Comparison of ENCODE assay signal across 1 mouse cellular context in the genomic region with DNA sequence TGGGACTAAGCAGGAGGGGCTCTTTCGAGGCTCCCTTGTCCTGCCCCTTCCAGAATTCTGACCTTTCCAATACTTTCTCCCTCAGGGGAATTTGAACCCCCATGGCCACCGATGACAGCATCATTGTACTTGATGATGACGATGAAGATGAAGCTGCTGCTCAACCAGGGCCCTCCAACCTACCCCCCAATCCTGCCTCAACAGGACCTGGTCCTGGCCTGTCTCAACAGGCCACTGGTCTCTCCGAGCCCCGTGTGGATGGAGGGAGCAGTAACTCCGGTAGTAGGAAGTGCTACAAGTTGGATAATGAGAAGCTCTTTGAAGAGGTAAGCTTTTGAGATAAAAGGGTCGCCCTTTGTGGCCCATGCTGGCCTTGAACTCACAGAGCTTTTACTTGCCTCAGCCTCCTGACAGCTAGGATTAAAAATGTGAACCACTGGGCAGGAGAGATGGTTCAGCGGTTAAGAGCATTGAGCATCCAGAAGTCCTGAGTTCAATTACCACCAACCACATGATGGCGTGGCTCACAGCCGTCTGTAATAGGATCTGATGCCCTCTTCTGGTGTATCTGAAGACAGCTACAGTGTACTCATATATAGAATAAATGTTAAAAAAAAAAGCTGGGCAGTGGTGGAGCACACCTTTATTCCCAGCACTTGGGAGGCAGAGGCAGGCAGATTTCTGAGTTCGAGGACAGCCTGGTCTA.
TF ChIP-seq lines count a peak whose summit lies in the region.

No protein-coding gene starts in this region.

TF ChIP-seq in MEL, 35 proteins besides CTCF, POLR2A, EP300 and RAD21:
- TF ChIP-seq NRF1 (IDR thresholded peaks at IDR 0.05; ENCODE audit: insufficient read depth, low read depth, low read length, poor library complexity, severe bottlenecking): no peak
- TF ChIP-seq ZNF384 (IDR thresholded peaks at IDR 0.05; ENCODE audit: low read depth, low read length): peak; percentile 65
- no peak for TF ChIP-seq USF2 (IDR thresholded peaks at IDR 0.05; ENCODE audit: borderline replicate concordance in 1 of 2, insufficient read depth in 1 of 2, low read depth in 1 of 2, low read length in 2 of 2)
- TF ChIP-seq JUND (IDR thresholded peaks at IDR 0.05; ENCODE audit: low read depth, low read length): no peak
- no peak for TF ChIP-seq MYB (IDR thresholded peaks at IDR 0.05; ENCODE audit: low read depth, low read length)
- no peak for TF ChIP-seq TBP (IDR thresholded peaks at IDR 0.05; ENCODE audit: low read depth, low read length)
- TF ChIP-seq UBTF (IDR thresholded peaks at IDR 0.05; ENCODE audit: borderline replicate concordance, insufficient read depth, low read depth, low read length): no peak
- TF ChIP-seq MAFK (IDR thresholded peaks at IDR 0.05; ENCODE audit: borderline replicate concordance, low read depth, low read length): no peak
- no peak for TF ChIP-seq CHD2 (IDR thresholded peaks at IDR 0.05; ENCODE audit: low read length)
- TF ChIP-seq POLR2AphosphoS5 (IDR thresholded peaks at IDR 0.05; ENCODE audit: borderline replicate concordance, low read depth, low read length): no peak
- TF ChIP-seq RCOR1 (IDR thresholded peaks at IDR 0.05; ENCODE audit: low read depth, low read length): no peak
- no peak for TF ChIP-seq TCF12 (IDR thresholded peaks at IDR 0.05; ENCODE audit: low read depth, low read length)
- peak; percentile 36 for TF ChIP-seq SMC3 (IDR thresholded peaks at IDR 0.05; ENCODE audit: low read depth, low read length)
